Mouse (Mus musculus) MEL (cell line): ENCODE results near the gene Ucp1.
"Not testable (repeated sequence)": the region's sequence is repeated elsewhere in the genome, so short reads cannot be mapped to it uniquely, and the experiment has no call there.

Experiments
- CTCF ChIP-seq, 3 experiments: IDR thresholded peaks in 2 of 3; conservative IDR thresholded peaks in 1 of 3; 2 replicates each; pipeline ENCODE4 v1.5.1; 2011 to 2012; ENCODE audit warnings: low read length in 3 of 3, low read depth in 2 of 3, mild to moderate bottlenecking in 2 of 3, improper control_type of control experiment in 1 of 3, inconsistent platforms in 1 of 3, mixed read lengths in 1 of 3, moderate library complexity in 1 of 3; ENCODE audit not compliant: control insufficient read depth in 1 of 3, insufficient read depth in 1 of 3, poor library complexity in 1 of 3, severe bottlenecking in 1 of 3
- ELF1 ChIP-seq: IDR thresholded peaks from 2 replicates; pipeline ENCODE4 v1.6.1; 2014; ENCODE audit warnings: low read depth, mild to moderate bottlenecking, inconsistent platforms, low read length, improper control_type of control experiment, moderate library complexity
- MAFK ChIP-seq: IDR thresholded peaks from 2 replicates; pipeline ENCODE4 v1.6.1; 2011; ENCODE audit warnings: low read depth, mild to moderate bottlenecking, low read length, improper control_type of control experiment, borderline replicate concordance
- NELFE ChIP-seq: IDR thresholded peaks from 2 replicates; pipeline ENCODE4 v1.6.1; 2011; ENCODE audit warnings: low read depth, low read length, improper control_type of control experiment
- POLR2A ChIP-seq, 2 experiments: IDR thresholded peaks; 2 replicates each; pipeline ENCODE4 v1.6.1; 2011 to 2012; ENCODE audit warnings: low read length in 2 of 2, mild to moderate bottlenecking in 2 of 2, control low read depth in 1 of 2, improper control_type of control experiment in 1 of 2, low read depth in 1 of 2, moderate library complexity in 1 of 2; ENCODE audit not compliant: control insufficient read depth in 1 of 2, insufficient read depth in 1 of 2, poor library complexity in 1 of 2
- UBTF ChIP-seq: IDR thresholded peaks from 2 replicates; pipeline ENCODE4 v1.6.1; 2012; ENCODE audit warnings: low read depth, mild to moderate bottlenecking, inconsistent platforms, low read length, improper control_type of control experiment, moderate library complexity, borderline replicate concordance; ENCODE audit not compliant: insufficient read depth

DNA sequence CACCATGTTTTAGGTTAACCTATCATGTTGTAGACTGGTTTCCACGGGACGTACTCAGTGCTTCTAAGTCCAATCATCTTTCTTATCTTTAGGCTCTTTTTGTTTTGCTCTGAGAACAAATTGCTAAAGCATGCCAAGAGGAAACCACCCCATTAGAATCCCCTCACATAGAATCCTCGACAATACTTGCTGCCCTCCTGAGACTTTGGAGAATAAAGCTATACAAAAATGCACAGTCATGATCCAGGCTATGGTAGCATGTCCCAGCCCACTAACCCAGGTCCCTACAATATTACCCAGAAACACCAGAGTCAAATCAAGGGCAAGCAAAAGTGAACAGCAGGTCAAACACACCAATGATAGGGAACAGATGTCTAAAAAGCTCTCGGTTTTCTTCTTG lies 24.9 kb downstream of the Ucp1 start:
- TF ChIP-seq CTCF (IDR thresholded peaks at IDR 0.05 in 2 of 3, conservative IDR thresholded peaks at IDR 0.05 in 1 of 3; ENCODE audit: control insufficient read depth in 1 of 3, insufficient read depth in 1 of 3, low read depth in 2 of 3, low read length in 3 of 3, poor library complexity in 1 of 3, severe bottlenecking in 1 of 3); POLR2A (IDR thresholded peaks at IDR 0.05; ENCODE audit: control insufficient read depth in 1 of 2, insufficient read depth in 1 of 2, low read depth in 1 of 2, low read length in 2 of 2, poor library complexity in 1 of 2); NELFE; MAFK; UBTF; ELF1: not testable (repeated sequence)
